Mouse (Mus musculus) embryonic facial prominence, embryonic 15.5 days (tissue): ENCODE measurements around the gene Krt13. TPM values are rescaled to one million over a fixed set of nuclear protein-coding genes. Genes with fewer than 3 reads are reported as not detected.

Experiments
- polyA plus RNA-seq: library from polyadenylated mRNA; unstranded; fragments of >200 nt; fragmentation: Nextera tagmentation; extraction: Ambion mirVana; gene quantifications from 2 replicates; pipeline ENCODE4 v1.2.1, GENCODE M21; 2015

Krt13 gene
- polyA plus RNA-seq, 1 experiment from 2014 or later: 155 TPM

Other genes with a start within 250 kb of the Krt13 start
- gene Krtap9-1, start 248.2 kb downstream of the Krt13 start, polyA plus RNA-seq: 1.7 and 2.2 TPM in 2 replicates
- gene Gm11567, start 242.4 kb downstream of the Krt13 start, polyA plus RNA-seq: 1.5 and 1.7 TPM in 2 replicates
- not detected in 2 replicates for gene Krtap31-1, start 213.6 kb downstream of the Krt13 start, polyA plus RNA-seq
- not detected in 2 replicates for gene Gm11565, start 206.8 kb downstream of the Krt13 start, polyA plus RNA-seq
- not detected in 2 replicates for gene Krtap31-2, start 185.3 kb downstream of the Krt13 start, polyA plus RNA-seq
- not detected in 2 replicates for gene Krtap9-5, start 173.1 kb downstream of the Krt13 start, polyA plus RNA-seq
- gene Krtap29-1, start 142.5 kb downstream of the Krt13 start, polyA plus RNA-seq: 0.38 TPM in 1 of 2 replicates, not detected in the other
- 3.8 and 5.7 TPM in 2 replicates for gene Krtap16-1, start 135.0 kb downstream of the Krt13 start, polyA plus RNA-seq
- 4.9 and 9.8 TPM in 2 replicates for gene Krtap17-1, start 127.6 kb downstream of the Krt13 start, polyA plus RNA-seq
- 6.0 and 11.3 TPM in 2 replicates for gene Krt33a, start 105.4 kb downstream of the Krt13 start, polyA plus RNA-seq
- gene Krt33b, start 91.7 kb downstream of the Krt13 start, polyA plus RNA-seq: 7.3 and 17.9 TPM in 2 replicates
- gene Krt34, start 80.0 kb downstream of the Krt13 start, polyA plus RNA-seq: 3.6 and 7.8 TPM in 2 replicates
- gene Krt31, start 71.0 kb downstream of the Krt13 start, polyA plus RNA-seq: 5.9 and 13.8 TPM in 2 replicates
- 6.4 and 7.2 TPM in 2 replicates for gene Krt32, start 33.3 kb downstream of the Krt13 start, polyA plus RNA-seq
- 23.0 and 37.6 TPM in 2 replicates for gene Krt35, start 25.3 kb downstream of the Krt13 start, polyA plus RNA-seq
- gene Krt36, start 15.9 kb downstream of the Krt13 start, polyA plus RNA-seq: 0.76 and 1.9 TPM in 2 replicates
- 1,131 and 1,207 TPM in 2 replicates for gene Krt15, start 14.4 kb upstream of the Krt13 start, polyA plus RNA-seq
- 227 and 305 TPM in 2 replicates for gene Krt19, start 27.1 kb upstream of the Krt13 start, polyA plus RNA-seq
- not detected in 2 replicates for gene Krt9, start 71.7 kb upstream of the Krt13 start, polyA plus RNA-seq
- 1,122 and 1,244 TPM in 2 replicates for gene Krt14, start 86.0 kb upstream of the Krt13 start, polyA plus RNA-seq
- 6.9 and 7.0 TPM in 2 replicates for gene Krt16, start 127.3 kb upstream of the Krt13 start, polyA plus RNA-seq
- gene Krt17, start 139.5 kb upstream of the Krt13 start, polyA plus RNA-seq: 399 and 504 TPM in 2 replicates
- 0.25 and 0.37 TPM in 2 replicates for gene Krt42, start 148.3 kb upstream of the Krt13 start, polyA plus RNA-seq
- gene Eif1, start 198.3 kb upstream of the Krt13 start, polyA plus RNA-seq: 1,638 and 1,748 TPM in 2 replicates
- 6.0 and 6.7 TPM in 2 replicates for gene Gast, start 212.8 kb upstream of the Krt13 start, polyA plus RNA-seq
- gene Hap1, start 234.6 kb upstream of the Krt13 start, polyA plus RNA-seq: 7.0 and 10.6 TPM in 2 replicates